Mouse (Mus musculus) ES-CJ7 (cell line): ENCODE data around the gene Uxs1.

Experiments used
- DNase-seq: peaks from one replicate; pipeline ENCODE4 v3.0.0; 2011; ENCODE audit warnings: low read depth, low spot score

Gene Uxs1

GRCm38 (mm10) chr1:43827763-43828194, at the start of gene Uxs1:
TSS of gene Uxs1 (minus strand) at chr1:43827800.
- peak; percentile 100 for DNase-seq

DNA sequence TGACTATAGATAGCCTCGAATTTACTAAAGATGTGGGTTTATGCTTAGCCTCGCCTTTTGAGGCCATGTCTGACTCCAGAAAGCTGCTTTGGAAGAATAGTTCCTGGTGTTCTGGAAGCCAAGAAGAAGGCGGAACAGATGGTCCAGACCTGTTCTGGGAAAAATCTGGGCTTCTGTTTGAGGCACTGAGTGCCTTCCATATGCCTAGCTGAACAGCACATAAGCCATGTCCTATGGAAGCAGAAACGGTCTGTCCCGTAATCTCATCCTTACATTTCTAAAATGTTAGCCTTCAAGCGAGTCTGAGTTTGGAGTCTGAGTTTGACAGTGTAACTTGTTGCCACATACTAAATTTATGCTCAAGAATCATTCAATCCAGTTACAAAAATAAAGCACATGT, 49.6 kb upstream of the Uxs1 start:
- no peak for DNase-seq

DNA sequence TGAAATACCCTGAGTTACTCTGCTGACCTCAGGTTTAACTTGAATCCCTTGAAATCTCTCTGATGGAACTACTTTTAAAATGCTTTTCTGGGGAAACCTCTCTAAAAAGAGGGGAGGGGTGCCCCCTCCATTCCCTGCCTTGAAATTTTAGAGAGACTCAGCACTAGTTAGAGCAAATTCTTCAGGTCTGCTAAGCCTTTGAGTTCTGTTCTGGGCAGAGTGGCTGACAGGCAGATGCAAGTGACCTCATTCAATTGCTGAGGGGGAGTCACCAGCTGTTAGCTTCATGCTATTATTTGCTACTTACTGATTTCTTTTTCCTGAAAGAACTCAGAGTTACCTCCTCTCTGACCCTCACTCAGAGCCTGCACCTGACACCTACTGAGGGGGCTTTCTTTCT, 43.5 kb upstream of the Uxs1 start:
- DNase-seq = no peak

DNA sequence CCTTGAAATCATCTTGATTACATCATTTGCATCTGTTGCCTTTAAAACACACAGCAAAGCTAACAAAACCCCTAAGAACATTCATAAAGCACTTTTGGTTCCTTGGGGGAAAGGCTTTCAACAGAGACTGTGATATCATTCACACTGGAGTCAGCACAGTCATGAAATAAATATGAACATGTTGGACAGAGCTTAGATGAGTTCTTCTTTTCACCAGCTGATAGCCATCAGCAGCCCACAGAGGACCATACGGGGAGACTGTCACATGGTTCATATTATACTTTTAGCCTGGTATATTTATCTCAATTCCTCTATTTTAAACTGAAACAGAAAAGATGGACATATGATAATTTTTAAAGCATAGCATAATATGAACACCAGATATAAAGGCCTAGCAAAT, 40.9 kb upstream of the Uxs1 start:
- no peak for DNase-seq

DNA sequence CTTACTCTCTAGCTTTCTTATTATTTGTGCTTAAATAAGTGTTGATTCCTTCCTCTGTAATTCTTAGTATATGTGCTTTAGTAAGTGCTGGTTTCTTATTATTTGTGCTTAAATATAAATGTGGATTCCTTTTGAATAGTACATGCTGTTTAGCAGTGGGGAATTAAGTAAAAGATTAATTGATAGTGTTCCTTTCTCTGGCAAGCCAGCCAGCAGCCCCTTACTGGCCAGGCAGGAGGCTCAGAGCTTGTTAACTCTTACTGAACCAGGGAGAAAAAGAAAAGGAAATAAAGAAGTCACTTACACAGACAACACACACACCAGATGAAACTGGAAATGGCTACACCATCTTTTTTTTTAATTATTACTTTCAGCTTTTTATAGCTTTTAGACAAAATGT, 37.2 kb upstream of the Uxs1 start:
- no peak for DNase-seq

DNA sequence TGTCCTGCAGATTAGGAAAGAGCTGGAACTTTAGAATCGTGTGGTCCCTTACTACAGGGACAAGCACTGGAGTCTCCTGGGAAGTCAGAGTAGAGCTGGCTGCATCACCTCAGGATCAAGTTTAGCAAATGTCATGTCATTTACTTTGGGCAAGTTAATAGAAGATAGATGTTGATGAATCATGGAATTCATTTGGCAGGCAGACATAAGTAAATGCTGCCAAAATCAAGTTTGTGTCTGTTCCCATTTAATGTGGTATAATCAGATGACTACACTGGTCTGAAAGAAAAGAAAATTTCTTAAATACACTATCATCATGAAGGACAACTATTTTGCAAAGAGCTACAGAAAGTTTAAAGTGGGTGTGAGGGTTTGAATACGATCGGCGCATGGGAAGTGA, 35.0 kb upstream of the Uxs1 start:
- DNase-seq = no peak

GRCm38 (mm10) chr1:43858988-43859387, 31.4 kb upstream of the Uxs1 start:
- DNase-seq = no peak

DNA sequence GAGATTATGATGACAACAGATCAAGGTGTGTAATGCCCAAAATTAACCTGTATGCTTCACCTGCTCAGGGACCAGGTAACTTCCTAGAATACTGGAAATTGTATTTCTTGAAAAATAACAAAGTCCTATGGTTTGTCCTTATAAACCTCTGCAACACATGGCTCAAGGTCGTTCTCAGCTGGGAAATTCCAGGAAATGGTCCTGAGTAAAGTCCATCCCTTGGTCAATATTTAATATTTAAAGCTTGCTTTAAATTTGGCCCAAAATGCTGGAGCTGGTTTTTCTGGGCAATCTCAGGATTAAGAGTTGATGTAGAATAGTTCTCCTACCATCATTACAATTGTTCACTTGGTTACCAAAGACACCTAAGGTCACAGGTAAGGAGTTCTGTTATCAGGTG, 30.1 kb upstream of the Uxs1 start:
- no peak for DNase-seq

DNA sequence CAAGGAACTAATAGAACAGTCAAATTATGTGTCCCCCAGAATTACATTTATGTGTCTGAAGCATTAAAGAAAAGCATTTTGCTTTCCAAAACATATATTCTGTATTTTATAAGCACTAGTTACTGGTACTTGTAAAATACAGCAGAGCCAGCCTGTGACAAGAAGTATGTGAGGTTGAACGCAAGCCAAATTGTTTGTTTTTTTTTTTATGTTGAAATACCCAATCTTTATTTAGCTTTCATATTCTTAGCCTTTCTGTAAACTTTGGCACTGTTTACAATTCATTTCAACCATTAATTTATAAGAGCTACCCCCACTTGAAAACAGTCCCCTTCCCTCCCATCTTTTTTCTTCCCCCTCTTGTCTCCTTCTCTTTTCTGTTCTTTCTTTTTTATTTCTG, 28.0 kb upstream of the Uxs1 start:
- no peak for DNase-seq

DNA sequence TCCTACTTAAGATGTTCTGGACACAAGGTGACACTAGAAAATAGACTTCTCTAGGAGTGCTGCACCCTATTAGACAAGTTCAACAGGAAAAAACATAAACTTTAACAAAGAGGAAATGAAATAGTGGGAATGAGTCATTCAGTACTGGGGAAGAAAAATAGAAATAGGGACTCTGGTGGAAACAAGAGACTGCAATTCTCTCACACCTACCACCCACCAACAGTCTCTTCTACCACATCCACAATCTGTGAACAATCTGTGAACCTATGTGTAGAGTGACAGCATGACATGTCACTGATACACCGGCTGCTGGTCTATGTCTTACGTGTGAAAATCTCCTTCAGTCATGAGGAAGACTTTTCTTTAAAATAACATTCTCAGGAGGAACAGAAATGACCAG, 15.8 kb upstream of the Uxs1 start:
- no peak for DNase-seq

DNA sequence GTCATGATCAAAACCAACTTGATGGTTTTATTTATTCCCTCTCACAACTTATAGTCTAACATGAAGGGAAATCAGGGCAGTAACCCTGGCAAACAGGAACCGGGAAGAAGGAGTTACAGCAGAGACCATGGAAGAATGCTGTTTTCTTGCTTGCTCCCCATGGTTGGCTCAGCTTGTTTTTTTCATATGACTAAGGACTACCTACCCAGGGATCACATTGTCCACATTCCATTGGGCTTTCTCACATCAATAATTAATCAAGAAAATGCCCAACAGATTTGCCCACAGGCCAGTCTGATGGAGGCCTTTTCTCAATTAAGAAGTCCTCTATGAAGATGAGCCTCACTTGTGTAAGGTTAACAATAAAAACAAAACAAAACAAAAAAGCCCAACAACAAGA, 9.6 kb upstream of the Uxs1 start:
- DNase-seq = no peak

- DNase-seq = no peak
These were observed 2.5 kb upstream of the Uxs1 start for GRCm38 (mm10) chr1:43830096-43830495.

GRCm38 (mm10) chr1:43827002-43827762, 418 bp downstream of the Uxs1 start:
- peak; percentile 42 for DNase-seq

- no peak for DNase-seq
These were observed 985 bp downstream of the Uxs1 start for GRCm38 (mm10) chr1:43826628-43827001.

DNA sequence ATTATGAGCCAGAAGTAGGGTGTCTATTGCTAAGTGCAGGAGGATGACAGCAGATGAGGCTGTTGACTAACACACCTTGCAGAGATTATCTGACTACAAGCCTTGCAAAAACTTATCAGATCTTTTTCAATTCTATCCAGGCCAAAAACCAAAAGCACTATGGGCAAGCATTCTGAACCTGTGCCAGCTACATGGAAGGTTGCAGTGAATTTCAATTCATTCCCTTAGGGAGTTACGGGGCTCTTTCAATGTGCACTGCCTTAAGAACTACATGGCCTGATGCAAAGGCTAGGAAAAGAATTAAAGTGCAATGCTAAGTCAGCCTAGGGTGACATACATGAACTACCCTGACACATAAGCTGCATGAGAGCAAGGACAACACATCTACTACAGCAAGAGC, 4.2 kb downstream of the Uxs1 start:
- DNase-seq = no peak

DNA sequence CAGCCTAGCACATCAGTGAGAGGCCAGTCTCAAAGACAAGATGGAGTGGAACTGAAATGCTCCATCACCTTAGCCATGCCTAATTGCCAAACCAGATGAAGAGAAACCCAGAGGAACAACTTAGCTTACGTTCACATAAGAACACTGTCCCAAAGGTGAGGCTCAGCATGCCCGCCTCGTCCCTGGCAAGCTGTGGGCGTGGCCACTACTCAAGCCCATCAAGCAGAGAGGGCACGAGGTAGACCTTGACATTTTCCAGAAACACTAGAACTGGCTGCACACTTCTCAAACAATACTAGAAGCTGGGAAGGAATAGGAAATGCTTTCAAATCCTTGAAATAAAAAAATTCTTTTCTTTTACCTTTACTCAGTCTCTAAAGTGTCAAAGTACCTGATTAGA, 5.0 kb downstream of the Uxs1 start:
- DNase-seq = no peak

DNA sequence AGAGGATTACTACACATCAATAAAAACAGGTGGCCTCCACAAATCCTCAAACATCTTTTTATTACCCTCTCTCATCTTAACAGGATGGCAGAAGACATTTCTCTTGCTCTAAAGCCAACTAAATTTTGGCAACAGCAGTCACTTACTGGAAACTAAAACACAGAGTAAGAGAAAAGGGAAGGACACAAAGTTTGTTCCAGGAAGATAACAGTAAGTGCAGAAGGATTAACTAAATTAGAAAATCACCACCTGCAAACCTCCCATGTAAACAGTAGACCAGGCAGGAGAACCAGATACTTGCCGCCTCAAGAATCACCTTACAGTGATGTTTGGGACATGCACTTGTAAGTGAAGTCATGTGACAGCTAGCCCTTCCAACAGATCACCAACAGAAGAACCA, 5.8 kb downstream of the Uxs1 start:
- DNase-seq = no peak

GRCm38 (mm10) chr1:43820571-43820970, 7.0 kb downstream of the Uxs1 start:
- DNase-seq = peak; percentile 70

- DNase-seq = no peak
These were observed 8.5 kb downstream of the Uxs1 start for GRCm38 (mm10) chr1:43819091-43819490.

DNA sequence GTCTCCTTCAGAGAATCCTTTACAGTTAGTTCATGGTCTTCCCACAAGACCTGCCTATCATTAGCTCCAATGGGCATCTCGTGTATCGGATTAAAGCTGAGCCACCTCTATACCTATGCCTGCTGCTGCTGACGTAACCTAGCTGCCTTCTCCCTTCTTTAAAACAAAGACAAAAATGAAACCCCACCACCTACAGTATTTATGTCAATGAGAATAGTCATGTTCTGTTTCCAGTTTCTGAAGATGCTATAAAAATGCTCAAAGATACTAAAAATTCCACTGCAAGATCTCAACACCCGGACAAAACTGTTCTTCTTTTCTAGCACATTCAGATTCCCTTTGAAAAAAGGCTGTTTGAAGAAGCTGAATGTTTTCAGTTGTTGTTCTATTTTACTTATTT, 9.2 kb downstream of the Uxs1 start:
- DNase-seq = no peak

GRCm38 (mm10) chr1:43811764-43812163, 15.8 kb downstream of the Uxs1 start:
- no peak for DNase-seq

- no peak for DNase-seq
These were observed 16.5 kb downstream of the Uxs1 start for GRCm38 (mm10) chr1:43811055-43811454.

- peak; percentile 34 for DNase-seq
These were observed 18.2 kb downstream of the Uxs1 start for GRCm38 (mm10) chr1:43809351-43809750.

GRCm38 (mm10) chr1:43803906-43804474, 23.6 kb downstream of the Uxs1 start:
- no peak for DNase-seq
